Mouse (Mus musculus) inflammation-experienced regulatory T-cells, adult 16 weeks (primary cell): Measurements from ENCODE around the gene 5730409E04Rik. TPM values are rescaled to one million over a fixed set of nuclear protein-coding genes. Genes with fewer than 3 reads are reported as not detected.

Source experiments
- polyA plus RNA-seq: library from polyadenylated mRNA; unstranded; fragments of 100-300 nt; shearing (Covaris generic); gene quantifications from one replicate; pipeline ENCODE4 v1.2.1, GENCODE M21; 2017

5730409E04Rik gene
- 1.0 TPM for polyA plus RNA-seq

GRCm38 (mm10) chr4:126609606-126610181, at the start of gene 5730409E04Rik:
Gene 5730409E04Rik (plus strand): TSS chr4:126609818.

Other genes with a start within 250 kb of the 5730409E04Rik start
- 31.8 TPM for gene Ago3, start 180.3 kb upstream of the 5730409E04Rik start, polyA plus RNA-seq
- gene Ago1, start 141.2 kb upstream of the 5730409E04Rik start, polyA plus RNA-seq = 4.5 TPM
- 0.06 TPM for gene Ago4, start 76.3 kb upstream of the 5730409E04Rik start, polyA plus RNA-seq
- gene Clspn, start 52.9 kb upstream of the 5730409E04Rik start, polyA plus RNA-seq = 4.4 TPM
- 327 TPM for gene Psmb2, start 67.8 kb downstream of the 5730409E04Rik start, polyA plus RNA-seq
- not detected for gene Tfap2e, start 126.4 kb downstream of the 5730409E04Rik start, polyA plus RNA-seq
- 64.1 TPM for gene Ncdn, start 143.6 kb downstream of the 5730409E04Rik start, polyA plus RNA-seq
- 64.6 TPM for gene AU040320, start 143.7 kb downstream of the 5730409E04Rik start, polyA plus RNA-seq